Mouse (Mus musculus) heart, adult 2 months (tissue): ENCODE data around the gene Leng9.

Experiments
- CTCF ChIP-seq: fragments of 200-600 bp; IDR thresholded peaks from 2 replicates; pipeline ENCODE4 v1.8.1; 2022; ENCODE audit warnings: antibody characterized with exemption, mild to moderate bottlenecking, moderate library complexity
- POLR2A ChIP-seq: fragments of 200-500 bp; IDR thresholded peaks from 2 replicates; pipeline ENCODE4 v1.6.1; 2011; ENCODE audit warnings: mild to moderate bottlenecking, low read depth, low read length, control low read depth; ENCODE audit not compliant: insufficient read depth

DNA sequence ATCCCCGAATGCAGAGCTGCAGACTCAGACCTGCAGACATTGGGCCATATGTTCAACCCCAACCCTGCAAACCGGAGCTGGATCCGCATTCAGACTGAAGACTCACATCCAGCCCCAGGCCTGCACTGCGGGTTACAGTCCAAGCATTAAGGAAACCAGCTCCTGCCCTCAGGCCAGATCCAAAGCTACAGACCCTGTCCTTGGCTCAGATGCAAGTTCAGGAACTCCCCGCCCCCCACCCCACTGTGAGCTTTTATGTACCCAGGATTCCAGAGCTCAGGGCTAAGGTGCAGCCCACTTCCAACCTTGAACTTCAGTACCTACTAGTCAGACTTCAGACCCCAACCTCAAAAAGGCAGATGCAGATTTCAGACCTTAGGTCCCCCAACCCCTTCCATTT, 25.3 kb downstream of the Leng9 start:
- TF ChIP-seq POLR2A, result no peak
- TF ChIP-seq CTCF, result no peak
